Mouse (Mus musculus): ENCODE results near the gene Apoc1. TPM values are rescaled to one million over a fixed set of nuclear protein-coding genes. Genes with fewer than 3 reads are reported as not detected.

Apoc1 gene
- total and polyA plus RNA-seq, 3 experiments = 0.35 TPM; not detected in 2

DNA sequence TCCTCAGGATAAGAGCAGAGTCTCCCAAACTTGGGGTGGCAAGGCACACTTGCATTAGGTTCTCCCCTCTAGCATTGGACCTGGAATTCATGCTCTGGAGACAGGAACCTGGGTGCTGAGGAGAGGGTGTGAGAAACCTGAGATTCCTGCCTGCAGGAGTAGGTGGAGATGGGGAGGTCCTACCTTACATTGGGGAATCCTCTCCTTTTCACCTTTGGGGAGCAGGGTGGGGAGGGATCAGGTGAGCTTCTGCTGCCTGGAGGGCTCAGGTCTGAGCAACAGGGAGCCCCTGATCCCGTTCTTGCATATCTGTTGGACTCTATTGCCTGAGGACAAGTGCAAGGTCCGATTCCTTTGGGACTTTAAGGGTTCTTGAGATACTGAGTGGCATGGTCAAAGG, 24.4 kb upstream of the Apoc1 start:
- peaks cover 3 to 14% of the 10 kb centered on the region in 2 experiments; a peak in 3 of 4 replicates for H3K36me3 ChIP-seq (ENCODE audit: control insufficient read depth in 1 of 2, insufficient read depth in 2 of 2, low read length in 2 of 2)
- H3K27ac ChIP-seq (ENCODE audit: control insufficient read depth, low read depth, low read length) = peak overlapping the region; percentile 99
- H3K9me3 ChIP-seq (replicated peaks; ENCODE audit: insufficient read depth, low read length) = no peaks in the 10 kb centered on the region
- H3K9ac ChIP-seq (ENCODE audit: control insufficient read depth, low read depth, low read length, poor library complexity, severe bottlenecking) = peak overlapping the region; percentile 83
- H3K79me2 ChIP-seq (ENCODE audit: control insufficient read depth, insufficient read depth, low read length, poor library complexity) = peaks cover 20% of the 10 kb centered on the region
- TF ChIP-seq RAD21 (IDR thresholded peaks at IDR 0.05; ENCODE audit: low read depth, low read length) (no peak), GATA1 (IDR thresholded peaks at IDR 0.05; ENCODE audit: low read depth, low read length) (no peak)
- peaks cover 0 to 21% of the 10 kb centered on the region in 2 experiments; a peak in 2 of 4 replicates for H3K4me1 ChIP-seq (ENCODE audit: control insufficient read depth in 1 of 2, insufficient read depth in 2 of 2, low read length in 2 of 2)
- H3K27me3 ChIP-seq (ENCODE audit: control insufficient read depth in 1 of 2, insufficient read depth in 2 of 2, low read length in 2 of 2) = no peaks in the 10 kb centered on the region
- no peak for DNase-seq (ENCODE audit: low read depth, low spot score)
- H3K4me3 ChIP-seq (ENCODE audit: control insufficient read depth in 1 of 2, insufficient read depth in 1 of 2, low read depth in 2 of 2, low read length in 2 of 2) = peak overlapping the region; percentile 38 to 63

DNA sequence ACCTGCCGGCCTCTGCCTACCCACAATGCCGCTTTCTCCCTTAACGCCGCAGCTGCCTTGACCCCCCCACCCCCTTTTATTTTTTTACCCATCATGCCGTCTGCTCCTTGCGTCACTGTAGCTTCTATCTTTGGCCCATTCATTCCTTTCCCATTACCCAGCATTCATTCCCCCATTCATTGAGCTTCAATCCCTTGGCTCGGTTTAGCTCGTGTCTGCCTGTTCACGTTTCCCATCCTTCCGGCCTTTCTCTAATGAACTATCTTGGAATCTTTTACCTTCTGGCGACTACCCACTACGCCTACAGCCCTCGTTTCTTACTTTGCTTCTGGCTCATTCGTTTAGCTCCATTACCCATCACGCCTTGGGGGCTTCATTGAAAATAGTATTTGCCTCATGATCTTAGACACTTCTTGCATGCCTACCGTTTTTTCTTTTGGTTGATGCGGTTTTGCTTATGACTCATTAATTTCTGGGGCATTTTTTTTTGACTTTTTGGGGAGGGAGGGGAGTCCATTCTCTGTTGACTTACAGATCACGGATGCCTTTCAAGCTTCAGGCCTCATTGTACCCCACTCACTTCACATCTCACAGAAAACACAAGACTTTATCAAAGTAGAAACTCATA, 23.7 kb upstream of the Apoc1 start:
- Histone ChIP-seq H3K79me2 (ENCODE audit: control insufficient read depth, insufficient read depth, low read length, poor library complexity) (peaks cover 20% of the 10 kb centered on the region), H3K27me3 (ENCODE audit: control insufficient read depth in 1 of 2, insufficient read depth in 2 of 2, low read length in 2 of 2) (no peaks in the 10 kb centered on the region), H3K9me3 (replicated peaks; ENCODE audit: insufficient read depth, low read length) (no peaks in the 10 kb centered on the region), H3K9ac (ENCODE audit: control insufficient read depth, low read depth, low read length, poor library complexity, severe bottlenecking) (peak overlapping the region; percentile 83), H3K27ac (ENCODE audit: control insufficient read depth, low read depth, low read length) (peak overlapping the region; percentile 99), H3K4me1 (ENCODE audit: control insufficient read depth in 1 of 2, insufficient read depth in 2 of 2, low read length in 2 of 2) (peaks cover 0 to 19% of the 10 kb centered on the region in 2 experiments; a peak in 2 of 4 replicates), H3K36me3 (ENCODE audit: control insufficient read depth in 1 of 2, insufficient read depth in 2 of 2, low read length in 2 of 2) (peaks cover 3 to 14% of the 10 kb centered on the region in 2 experiments; a peak in 3 of 4 replicates), H3K4me3 (ENCODE audit: control insufficient read depth in 1 of 2, insufficient read depth in 1 of 2, low read depth in 2 of 2, low read length in 2 of 2) (peak overlapping the region; percentile 38 to 63)
- DNase-seq (ENCODE audit: low read depth, low spot score) = no peak
- TF ChIP-seq SMC3 (IDR thresholded peaks at IDR 0.05; ENCODE audit: low read depth, low read length) = no peak
- TF ChIP-seq ZKSCAN1 (IDR thresholded peaks at IDR 0.05; ENCODE audit: low read depth, low read length) = no peak
- peak; percentile 71; the same call in 1 of the 2 replicates for TF ChIP-seq ZNF384 (IDR thresholded peaks at IDR 0.05; ENCODE audit: low read depth, low read length)
- no peak for TF ChIP-seq USF2 (IDR thresholded peaks at IDR 0.05; ENCODE audit: borderline replicate concordance in 1 of 2, insufficient read depth in 1 of 2, low read depth in 1 of 2, low read length in 2 of 2)
- TF ChIP-seq RAD21 (IDR thresholded peaks at IDR 0.05; ENCODE audit: low read depth, low read length) = no peak
- no peak for TF ChIP-seq GABPA (IDR thresholded peaks at IDR 0.05; ENCODE audit: low read depth, low read length)
- no peak for TF ChIP-seq ELF1 (IDR thresholded peaks at IDR 0.05; ENCODE audit: low read depth, low read length)
- TF ChIP-seq TCF12 (IDR thresholded peaks at IDR 0.05; ENCODE audit: low read depth, low read length) = peak; percentile 48; the same call in 1 of the 2 replicates
- TF ChIP-seq TBP (IDR thresholded peaks at IDR 0.05; ENCODE audit: low read depth, low read length) = peak; percentile 84
- 0 out of 4 replicates have a peak, but pooled peaks of 1 of the 2 experiments have one; percentile 13 for TF ChIP-seq EP300 (IDR thresholded peaks at IDR 0.05; ENCODE audit: low read depth in 1 of 2, low read length in 2 of 2)
- TF ChIP-seq ETS1 (IDR thresholded peaks at IDR 0.05; ENCODE audit: low read depth, low read length) = peak; percentile 72
- no peak for TF ChIP-seq TAL1 (IDR thresholded peaks at IDR 0.05; ENCODE audit: low read length)
- TF ChIP-seq NELFE (IDR thresholded peaks at IDR 0.05; ENCODE audit: low read depth, low read length) = peak; percentile 85
- TF ChIP-seq MYC (IDR thresholded peaks at IDR 0.05; ENCODE audit: low read depth, low read length) = no peak
- no peak for TF ChIP-seq BHLHE40 (IDR thresholded peaks at IDR 0.05; ENCODE audit: borderline replicate concordance, low read depth, low read length)
- TF ChIP-seq MXI1 (IDR thresholded peaks at IDR 0.05; ENCODE audit: low read depth, low read length) = peak; percentile 38; the same call in 1 of the 2 replicates
- TF ChIP-seq MAFK (IDR thresholded peaks at IDR 0.05; ENCODE audit: borderline replicate concordance, low read depth, low read length) = no peak
- no peak for TF ChIP-seq CTCF (IDR thresholded peaks at IDR 0.05 in 2 of 3, conservative IDR thresholded peaks at IDR 0.05 in 1 of 3; ENCODE audit: control insufficient read depth in 1 of 3, insufficient read depth in 1 of 3, low read depth in 2 of 3, low read length in 3 of 3, poor library complexity in 1 of 3, severe bottlenecking in 1 of 3)
- peak; percentile 12; the same call in 1 of the 2 replicates for TF ChIP-seq SIN3A (IDR thresholded peaks at IDR 0.05; ENCODE audit: low read length)
- no peak for TF ChIP-seq NRF1 (IDR thresholded peaks at IDR 0.05; ENCODE audit: insufficient read depth, low read depth, low read length, poor library complexity, severe bottlenecking)
- no peak for TF ChIP-seq E2F4 (IDR thresholded peaks at IDR 0.05; ENCODE audit: borderline replicate concordance, low read depth, low read length)
- TF ChIP-seq POLR2AphosphoS2 (IDR thresholded peaks at IDR 0.05; ENCODE audit: low read length) = peak; percentile 90
- TF ChIP-seq MEF2A (IDR thresholded peaks at IDR 0.05; ENCODE audit: extremely low read depth, insufficient replicate concordance, low read depth, low read length, poor library complexity, severe bottlenecking) = no peak
- no peak for TF ChIP-seq MAZ (IDR thresholded peaks at IDR 0.05; ENCODE audit: low read depth, low read length)
- TF ChIP-seq USF1 (IDR thresholded peaks at IDR 0.05; ENCODE audit: low read depth, low read length) = no peak
- no peak for TF ChIP-seq CHD2 (IDR thresholded peaks at IDR 0.05; ENCODE audit: low read length)
- TF ChIP-seq MAX (IDR thresholded peaks at IDR 0.05; ENCODE audit: low read length) = no peak; the same call in 1 of the 2 replicates
- TF ChIP-seq ZC3H11A (IDR thresholded peaks at IDR 0.05; ENCODE audit: low read depth, low read length) = no peak
- TF ChIP-seq JUND (IDR thresholded peaks at IDR 0.05; ENCODE audit: low read depth, low read length) = no peak
- TF ChIP-seq GATA1 (IDR thresholded peaks at IDR 0.05; ENCODE audit: low read depth, low read length) = no peak; the same call in 1 of the 2 replicates
